ENCODE assay signal across 27 mouse cellular contexts in genomic region chr8:88018494-88018893, GRCm38 (mm10). TPM values are rescaled to one million over a fixed set of nuclear protein-coding genes. Genes with fewer than 3 reads are reported as not detected.
DNase-seq lines count a peak whose midpoint lies in the region; ATAC-seq and TF ChIP-seq lines count a peak whose summit lies in the region.
"Had no signal": no experiment of that assay in that cellular context is flagged by ENCODE, and none has a peak within 500 bp of the region (broad histone marks: within the 10 kb centered on the region; RNA-seq: fewer than 3 reads in every experiment).

No protein-coding gene starts in this region.

- DNase-seq in gastrocnemius, adult 2 months, result no peak
- no peak for DNase-seq in gastrocnemius, postnatal 4 days (ENCODE audit: low spot score in 2 of 2)
- no peak for DNase-seq in layer of hippocampus, adult 2 months (ENCODE audit: low spot score in 2 of 2)
- no peak for DNase-seq in layer of hippocampus, adult 18-20 months (ENCODE audit: low spot score in 2 of 2)
- DNase-seq in ES-CJ7 (ENCODE audit: low read depth, low spot score), result peak; percentile 61
- no peak for DNase-seq in stomach, postnatal 0 days (ENCODE audit: low spot score)
- no peak for DNase-seq in cerebellum, postnatal 36 days
- DNase-seq: adrenal gland, adult 2 months; adrenal gland, postnatal 14 days; cerebellum, adult 11-12 months; cerebellum, adult 8-10 months; gastrocnemius, postnatal 25 days; heart, postnatal 10 days; heart, postnatal 36 days; kidney, adult 11 months had no signal

- H3K27ac ChIP-seq in gastrocnemius, adult 2 months, result no peak overlapping the region
- H3K27ac ChIP-seq in layer of hippocampus, adult 2 months, result no peak overlapping the region
- no peak overlapping the region for H3K27ac ChIP-seq in stomach, postnatal 0 days (replicated peaks)
- no peak overlapping the region for H3K27ac ChIP-seq in hindbrain, embryonic 13.5 days
- H3K27ac ChIP-seq: forebrain, embryonic 10.5 days; forebrain, embryonic 13.5 days; heart, embryonic 15.5 days; hindbrain, embryonic 10.5 days; hindbrain, embryonic 14.5 days; hindbrain, postnatal 0 days had no signal

- H3K4me1 ChIP-seq in stomach, postnatal 0 days (replicated peaks; ENCODE audit: control insufficient read depth, insufficient read depth), result no peaks in the 10 kb centered on the region
- H3K4me1 ChIP-seq in hindbrain, embryonic 13.5 days (replicated peaks), result peaks cover 19% of the 10 kb centered on the region
- H3K4me1 ChIP-seq: heart, embryonic 12.5 days; heart, embryonic 15.5 days had no signal

- H3K9ac ChIP-seq in stomach, postnatal 0 days (ENCODE audit: low read length), result no peak overlapping the region
- H3K9ac ChIP-seq in hindbrain, embryonic 13.5 days, result no peak overlapping the region
- H3K9ac ChIP-seq: forebrain, embryonic 13.5 days; heart, embryonic 12.5 days; heart, embryonic 15.5 days; hindbrain, embryonic 14.5 days had no signal

- no peaks in the 10 kb centered on the region for H3K36me3 ChIP-seq in stomach, postnatal 0 days (ENCODE audit: control insufficient read depth, insufficient read depth, low read length)
- H3K36me3 ChIP-seq in hindbrain, embryonic 13.5 days, result no peaks in the 10 kb centered on the region; the same call in 1 of the 2 replicates
- H3K36me3 ChIP-seq: forebrain, embryonic 10.5 days; heart, embryonic 12.5 days; heart, embryonic 15.5 days; hindbrain, embryonic 10.5 days had no signal

- 90% methylated on average over 4 of the region's 4 CpGs for WGBS in stomach, postnatal 0 days
- 96% methylated on average over 4 of the region's 4 CpGs for WGBS in hindbrain, embryonic 13.5 days

- intact Hi-C loops in gastrocnemius, adult 2 months (cut with DNase I), result loop anchor here (10.0 kb wide), 1 partner anchor 104 kb away; no protein-coding TSS in a partner anchor

- ATAC-seq in stomach, postnatal 0 days (ENCODE audit: low FRiP score, low TSS enrichment), result no peak
- no peak for ATAC-seq in hindbrain, embryonic 13.5 days (ENCODE audit: low FRiP score)
- ATAC-seq: forebrain, embryonic 13.5 days; forebrain, embryonic 16.5 days; hindbrain, postnatal 0 days; inflammation-experienced regulatory T-cells, adult 6 months; Patski had no signal

- peak; percentile 9; the same call in 1 of the 2 replicates for TF ChIP-seq CTCF in gastrocnemius, adult 2 months (IDR thresholded peaks at IDR 0.05)
- peak; percentile 27 for TF ChIP-seq CTCF in layer of hippocampus, adult 2 months (conservative IDR thresholded peaks at IDR 0.05)
- TF ChIP-seq CTCF in stomach, postnatal 0 days (IDR thresholded peaks at IDR 0.05; ENCODE audit: low read depth), result peak; percentile 26; the same call in 1 of the 2 replicates

- H3K9me3 ChIP-seq in stomach, postnatal 0 days (ENCODE audit: control insufficient read depth, low read length), result 0 out of 2 replicates have a peak, but pooled peaks cover 5% of the 10 kb centered on the region
- 0 out of 2 replicates have a peak, but pooled peaks cover 3% of the 10 kb centered on the region for H3K9me3 ChIP-seq in hindbrain, embryonic 13.5 days
- H3K9me3 ChIP-seq: forebrain, embryonic 13.5 days; heart, embryonic 15.5 days had no signal

- no peaks in the 10 kb centered on the region for H3K27me3 ChIP-seq in stomach, postnatal 0 days (ENCODE audit: control insufficient read depth, insufficient read depth, low read length)
- H3K27me3 ChIP-seq in hindbrain, embryonic 13.5 days, result no peaks in the 10 kb centered on the region
- H3K27me3 ChIP-seq: forebrain, embryonic 13.5 days; heart, embryonic 15.5 days had no signal

- no peak overlapping the region for H3K4me3 ChIP-seq in gastrocnemius, adult 2 months
- H3K4me3 ChIP-seq in layer of hippocampus, adult 2 months, result no peak overlapping the region
- H3K4me3 ChIP-seq in stomach, postnatal 0 days (ENCODE audit: low read depth, low read length), result no peak overlapping the region
- H3K4me3 ChIP-seq in hindbrain, embryonic 13.5 days, result no peak overlapping the region
- H3K4me3 ChIP-seq: forebrain, embryonic 10.5 days; forebrain, embryonic 13.5 days; heart, embryonic 12.5 days; heart, embryonic 15.5 days; hindbrain, embryonic 10.5 days had no signal

- no peak for TF ChIP-seq EP300 in stomach, postnatal 0 days (optimal IDR thresholded peaks at IDR 0.05)

- no peak overlapping the region for H3K4me2 ChIP-seq in stomach, postnatal 0 days (replicated peaks; ENCODE audit: low read depth)
- H3K4me2 ChIP-seq in hindbrain, embryonic 13.5 days, result no peak overlapping the region
- H3K4me2 ChIP-seq: forebrain, embryonic 13.5 days; heart, embryonic 12.5 days; heart, embryonic 15.5 days; hindbrain, embryonic 14.5 days had no signal

RNA-seq across cellular contexts. Expression of gene Zfp423, which starts 59.1 kb away (rescaled TPM):
- total RNA-seq in gastrocnemius, adult 2 months (2021), result 10 to 100 TPM; 13.0 to 15.6 TPM
- total RNA-seq in gastrocnemius, postnatal 4 days (2021), result 10 to 100 TPM; 31.4 to 36.4 TPM
- total RNA-seq in layer of hippocampus, adult 2 months (2021), result 10 to 100 TPM; 24.0 to 26.6 TPM
- 10 to 100 TPM; 37.0 to 42.7 TPM for total RNA-seq in layer of hippocampus, adult 18-20 months (2021)
- 2.6 and 2.8 TPM in 2 replicates for polyA plus RNA-seq in stomach, postnatal 0 days (2015; fragmentation: Nextera tagmentation; extraction: Ambion mirVana)
- 39.6 and 39.9 TPM in 2 replicates for polyA plus RNA-seq in hindbrain, embryonic 13.5 days (2015; fragmentation: Nextera tagmentation; extraction: Ambion mirVana)
- total RNA-seq: granulocyte monocyte progenitor cell, adult 5-6 weeks had no signal
